Mouse (Mus musculus) heart, adult 2 months (tissue): Measurements from ENCODE around the gene Mre11a. TPM values are rescaled to one million over a fixed set of nuclear protein-coding genes. Genes with fewer than 3 reads are reported as not detected.
A peak's percentile ranks its signal among the peaks of the same experiment; 100 is the strongest.

Experiments used
- DNase-seq, 2 experiments: peaks; one replicate each; pipeline ENCODE4 v3.0.0; 2021
- H3K27ac ChIP-seq: fragments of 200-600 bp; 2 replicates; pipeline ENCODE4 v1.8.1; 2022
- H3K27me3 ChIP-seq: fragments of 200-500 bp; 2 replicates; pipeline ENCODE4 v1.6.1; 2012; ENCODE audit warnings: mild to moderate bottlenecking, low read length, inconsistent platforms, mixed read lengths; ENCODE audit not compliant: control insufficient read depth, insufficient read depth
- H3K36me3 ChIP-seq: fragments of 200-500 bp; 2 replicates; pipeline ENCODE4 v1.6.1; 2012; ENCODE audit warnings: low read length, inconsistent platforms; ENCODE audit not compliant: control insufficient read depth, insufficient read depth
- H3K4me1 ChIP-seq: fragments of 200-500 bp; 2 replicates; pipeline ENCODE4 v1.6.1; 2011; ENCODE audit warnings: low read length; ENCODE audit not compliant: control insufficient read depth, insufficient read depth
- H3K4me3 ChIP-seq: fragments of 200-600 bp; 2 replicates; pipeline ENCODE4 v1.8.1; 2022
- H3K79me2 ChIP-seq: fragments of 200-500 bp; replicated peaks from 2 replicates; pipeline ENCODE4 v1.6.1; 2012; ENCODE audit warnings: mild to moderate bottlenecking, inconsistent platforms, low read length, moderate library complexity, mixed read lengths; ENCODE audit not compliant: control insufficient read depth, insufficient read depth
- H3K9ac ChIP-seq: fragments of 200-500 bp; 2 replicates; pipeline ENCODE4 v1.6.1; 2012; ENCODE audit warnings: low read depth, mild to moderate bottlenecking, control low read depth, inconsistent platforms, low read length, mixed read lengths
- CTCF ChIP-seq: fragments of 200-600 bp; IDR thresholded peaks from 2 replicates; pipeline ENCODE4 v1.8.1; 2022; ENCODE audit warnings: antibody characterized with exemption, mild to moderate bottlenecking, moderate library complexity
- EP300 ChIP-seq: fragments of 200-500 bp; IDR thresholded peaks from 2 replicates; pipeline ENCODE4 v1.6.1; 2011; ENCODE audit warnings: low read depth, low read length, control low read depth; ENCODE audit not compliant: insufficient read depth
- POLR2A ChIP-seq: fragments of 200-500 bp; IDR thresholded peaks from 2 replicates; pipeline ENCODE4 v1.6.1; 2011; ENCODE audit warnings: mild to moderate bottlenecking, low read depth, low read length, control low read depth; ENCODE audit not compliant: insufficient read depth
- WGBS: fragments of 180-500 bp; shearing (Covaris S2); methylation state at CpG from one replicate; pipeline ENCODE4 v1.1.7; 2018; 5-methylcytosine and 5-hydroxymethylcytosine counted together
- intact Hi-C: fragments of 180-260 bp; cut with DNase I; formaldehyde crosslinking; loops from one replicate; pipeline ENCODE4 v1.15.1; 2025
- polyA plus RNA-seq: library from polyadenylated mRNA; depleted of rRNA; stranded (reverse); fragments of >200 nt; gene quantifications from 2 replicates; pipeline ENCODE4 v1.2.3, GENCODE M21; 2012
- total RNA-seq, 2 experiments: library from RNA; stranded (reverse); gene quantifications; 2 replicates each; pipeline ENCODE4 v1.2.3; 2021

The Mre11a gene
- total and polyA plus RNA-seq, 3 experiments = 2.8 to 10.4 (median 9.8) TPM

DNA sequence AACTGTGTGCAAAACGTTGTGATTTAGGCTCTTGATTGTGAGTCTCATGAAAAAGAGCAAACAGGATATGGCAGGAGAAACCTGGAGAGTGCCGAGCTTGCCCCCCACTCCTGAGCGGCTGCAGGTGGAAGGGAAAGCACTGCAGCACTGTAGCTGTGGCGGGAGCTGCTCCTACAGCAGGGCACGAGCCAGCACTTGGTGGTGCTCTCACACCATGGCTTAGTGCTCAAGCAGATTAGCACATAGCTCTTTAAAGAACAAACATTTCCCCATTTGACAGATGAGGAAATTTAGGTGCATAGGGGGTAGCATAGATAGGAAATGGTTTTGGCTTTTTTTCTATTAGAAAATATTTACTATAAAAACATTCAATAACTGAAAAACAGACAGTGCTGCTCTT lies 47.6 kb downstream of the Mre11a start:
- no peaks in the 10 kb centered on the region; the same call in 1 of the 2 replicates for H3K36me3 ChIP-seq
- intact Hi-C loops = no loop called here

DNA sequence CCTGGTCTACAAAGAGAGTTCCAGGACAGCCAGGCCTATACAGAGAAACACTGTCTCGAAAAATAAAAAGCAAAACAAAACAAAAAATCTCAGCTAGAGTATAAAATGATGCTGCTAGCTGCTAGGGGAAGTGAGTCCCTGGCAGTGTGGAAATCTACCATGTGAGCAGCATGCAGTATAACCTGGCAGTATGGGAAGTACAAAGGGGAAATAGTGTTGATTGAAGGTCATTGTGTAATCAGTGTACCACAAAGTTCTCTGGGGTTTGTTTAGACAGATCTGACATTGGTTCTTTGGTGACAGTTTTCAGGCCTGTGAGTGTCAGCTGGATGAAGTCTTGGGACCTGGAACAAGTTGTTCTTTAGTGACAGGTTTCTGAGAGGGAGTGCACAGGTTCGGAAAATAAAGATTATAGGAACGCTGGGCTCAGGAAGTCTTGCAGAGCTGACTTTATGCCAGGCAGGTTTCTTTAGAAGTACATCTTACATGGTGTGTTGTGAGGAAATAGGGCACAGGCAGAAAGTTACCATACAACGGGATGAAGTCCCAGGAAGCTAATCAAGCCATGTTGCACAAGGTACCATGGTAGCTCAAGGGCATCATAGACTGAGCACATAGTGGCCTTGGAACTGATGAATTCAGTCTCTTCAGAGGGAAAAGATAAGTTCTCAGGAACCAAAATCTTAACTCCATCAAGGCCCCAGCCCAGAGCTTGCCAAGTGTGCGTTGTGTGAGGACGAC lies 51.1 kb downstream of the Mre11a start:
- TF ChIP-seq EP300 (no peak), POLR2A (no peak), CTCF (no peak)
- no peak overlapping the region for H3K27ac ChIP-seq
- no peaks in the 10 kb centered on the region; the same call in 1 of the 2 replicates for H3K36me3 ChIP-seq
- intact Hi-C loops = no loop called here
- no peak for DNase-seq
- no peaks in the 10 kb centered on the region for H3K4me1 ChIP-seq
- H3K79me2 ChIP-seq = no peaks in the 10 kb centered on the region
- no peak overlapping the region for H3K4me3 ChIP-seq
- H3K9ac ChIP-seq = no peak overlapping the region
- H3K27me3 ChIP-seq = no peaks in the 10 kb centered on the region
- 87% methylated on average over 6 of the region's 6 CpGs for WGBS

More for the DNA sequence above, 47.6 kb downstream of the Mre11a start:
- Histone ChIP-seq H3K4me3 (no peak overlapping the region), H3K9ac (no peak overlapping the region), H3K27me3 (no peaks in the 10 kb centered on the region), H3K27ac (no peak overlapping the region), H3K4me1 (no peaks in the 10 kb centered on the region), H3K79me2 (no peaks in the 10 kb centered on the region)
- TF ChIP-seq POLR2A (no peak), CTCF (no peak), EP300 (no peak)
- DNase-seq = no peak
- 72% methylated on average over 5 of the region's 5 CpGs for WGBS

DNA sequence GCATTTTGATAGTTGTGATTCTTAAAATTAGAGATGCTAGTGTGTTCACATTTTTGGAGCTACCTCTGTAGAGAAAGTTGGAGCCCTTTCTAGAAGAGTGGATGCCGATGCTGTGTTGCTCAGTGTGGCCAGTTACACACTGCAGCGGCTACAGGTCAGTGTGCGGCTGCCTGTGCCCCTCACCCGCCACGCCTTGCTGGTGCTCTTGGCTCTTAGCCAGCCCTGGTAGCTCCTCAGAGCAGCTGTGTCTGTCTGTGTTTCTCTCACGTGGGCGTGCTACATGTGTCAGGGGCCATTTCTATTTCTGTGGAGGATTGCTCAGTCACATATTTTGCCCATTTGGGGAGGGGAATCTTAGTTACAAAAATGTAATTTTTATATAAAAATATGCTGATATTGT lies 55.1 kb downstream of the Mre11a start:
- WGBS = 36% methylated on average over 7 of the region's 7 CpGs
- Histone ChIP-seq H3K27me3 (no peaks in the 10 kb centered on the region), H3K79me2 (no peaks in the 10 kb centered on the region), H3K4me3 (no peak overlapping the region), H3K4me1 (peaks cover 2% of the 10 kb centered on the region), H3K36me3 (no peaks in the 10 kb centered on the region), H3K9ac (no peak overlapping the region), H3K27ac (no peak overlapping the region)
- DNase-seq = peak in 1 of 2 experiments; percentile 10
- intact Hi-C loops = no loop called here
- no peak for TF ChIP-seq POLR2A
- TF ChIP-seq EP300 = no peak
- no peak for TF ChIP-seq CTCF

DNA sequence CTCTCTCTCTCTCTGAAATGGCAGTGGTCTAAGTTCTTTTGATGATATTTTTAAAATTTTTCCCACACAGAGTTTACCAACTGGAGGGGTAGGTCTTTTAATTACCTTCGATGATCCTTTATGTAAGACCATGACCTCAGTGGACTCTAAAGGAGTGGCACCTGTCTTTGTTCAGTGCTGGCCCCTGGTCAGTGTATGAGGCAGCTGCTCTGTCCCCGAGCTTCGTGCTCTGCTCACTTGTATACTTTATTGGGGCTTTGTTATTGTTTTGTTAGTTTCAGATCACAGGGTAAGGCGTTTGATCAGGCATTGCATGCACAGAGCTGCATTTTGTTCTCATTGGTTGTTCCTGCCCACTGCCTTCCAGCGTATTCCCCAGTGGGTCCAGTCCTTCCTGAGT lies 55.5 kb downstream of the Mre11a start:
- 82% methylated on average over 5 of the region's 5 CpGs for WGBS
- Histone ChIP-seq H3K4me3 (no peak overlapping the region), H3K36me3 (no peaks in the 10 kb centered on the region), H3K79me2 (no peaks in the 10 kb centered on the region), H3K27ac (no peak overlapping the region), H3K27me3 (no peaks in the 10 kb centered on the region), H3K9ac (no peak overlapping the region), H3K4me1 (peaks cover 2% of the 10 kb centered on the region)
- TF ChIP-seq POLR2A (no peak), EP300 (no peak), CTCF (no peak)
- DNase-seq = no peak
- intact Hi-C loops = no loop called here

DNA sequence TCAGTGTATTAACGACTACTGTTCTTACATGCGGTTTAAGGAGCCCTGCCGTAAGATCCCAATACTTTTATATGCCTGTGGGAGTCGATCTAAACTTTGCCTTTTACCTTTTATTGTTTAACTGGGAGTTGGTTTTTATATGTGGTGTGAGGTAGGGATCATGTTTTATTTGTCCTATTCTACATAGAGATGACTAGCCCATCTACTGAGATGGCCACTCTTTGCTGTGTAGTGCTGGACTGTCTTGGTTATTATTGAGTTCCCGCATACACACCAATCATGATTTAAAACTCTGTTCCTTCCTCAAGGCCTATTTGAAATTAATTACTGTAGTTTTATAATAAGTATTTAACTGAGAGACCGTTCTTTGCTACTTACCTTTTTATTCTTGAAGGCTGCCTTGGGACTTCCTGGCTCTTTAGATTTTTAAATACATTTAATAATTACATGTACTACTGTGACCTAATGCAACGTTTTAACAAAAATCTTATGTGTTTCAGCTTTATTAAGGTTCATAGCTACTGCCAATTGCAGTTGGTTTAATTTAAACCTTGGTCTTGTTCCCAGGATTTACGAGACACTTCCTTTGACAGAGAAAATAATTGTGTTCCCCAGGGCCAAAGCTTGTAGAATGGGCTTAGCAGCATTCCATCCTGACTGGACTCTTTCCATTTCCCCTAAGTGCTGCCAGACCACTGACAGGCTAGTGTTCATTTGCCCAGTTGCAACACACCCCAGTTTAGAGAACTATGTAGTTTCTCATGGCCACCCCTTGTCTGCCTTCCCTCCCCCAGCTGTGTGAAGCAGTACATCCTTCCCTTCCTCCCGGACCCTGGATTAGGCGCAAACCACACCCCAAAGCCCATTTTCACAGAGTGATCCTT lies 57.7 kb downstream of the Mre11a start:
- H3K36me3 ChIP-seq = no peaks in the 10 kb centered on the region
- no peak overlapping the region for H3K9ac ChIP-seq
- H3K79me2 ChIP-seq = no peaks in the 10 kb centered on the region
- H3K4me1 ChIP-seq = peaks cover 2% of the 10 kb centered on the region
- H3K27me3 ChIP-seq = no peaks in the 10 kb centered on the region
- H3K27ac ChIP-seq = no peak overlapping the region
- no peak overlapping the region for H3K4me3 ChIP-seq
- intact Hi-C loops = no loop called here
- DNase-seq = peak; percentile 14 to 22
- WGBS = 58% methylated on average over 10 of the region's 10 CpGs
- TF ChIP-seq CTCF = no peak
- no peak for TF ChIP-seq EP300
- no peak for TF ChIP-seq POLR2A

DNA sequence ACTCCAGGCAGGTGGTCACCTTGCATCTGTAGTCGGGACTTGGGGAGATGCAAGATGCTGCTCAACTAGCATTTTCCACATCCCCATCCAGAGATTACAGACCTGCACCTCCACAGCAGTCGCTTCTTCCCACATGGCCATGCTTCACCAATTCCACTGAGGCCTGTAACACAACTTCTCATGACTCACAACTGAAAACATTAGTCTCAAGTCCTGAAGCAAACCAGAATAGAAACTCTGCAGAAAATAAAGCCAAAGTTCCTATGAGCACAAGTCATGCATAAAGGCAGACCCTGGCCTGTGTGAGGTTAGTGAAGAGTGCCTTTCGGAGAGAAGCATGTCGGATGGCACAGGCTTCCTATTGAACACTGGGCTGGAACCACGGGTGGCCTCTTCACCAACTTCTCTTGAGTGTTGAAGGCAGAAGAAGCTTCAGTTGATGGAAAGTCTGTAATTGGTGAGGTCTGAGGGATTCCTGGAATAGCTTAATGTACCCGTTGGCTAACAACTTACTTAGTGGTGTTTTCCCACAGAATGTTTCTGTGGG lies 58.9 kb downstream of the Mre11a start:
- no peak for TF ChIP-seq CTCF
- TF ChIP-seq POLR2A = no peak
- TF ChIP-seq EP300 = no peak
- no peak for DNase-seq
- Histone ChIP-seq H3K27ac (no peak overlapping the region), H3K36me3 (no peaks in the 10 kb centered on the region), H3K9ac (no peak overlapping the region), H3K27me3 (no peaks in the 10 kb centered on the region), H3K79me2 (no peaks in the 10 kb centered on the region), H3K4me1 (peaks cover 2% of the 10 kb centered on the region), H3K4me3 (no peak overlapping the region)
- intact Hi-C loops = no loop called here
- 95% methylated on average over 6 of the region's 6 CpGs for WGBS
